Mouse (Mus musculus) liver (tissue): ENCODE measurements around the gene Chst11.

Experiments used
- DNase-seq: peaks from one replicate; pipeline ENCODE4 v3.0.0-alpha.2; 2020; ENCODE audit warnings: mixed read lengths

Chst11 gene

GRCm38 (mm10) chr10:83183634-83184479 is 198.6 kb downstream of the Chst11 start:
- DNase-seq = peak; percentile 22

GRCm38 (mm10) chr10:83184480-83185069 is 199.3 kb downstream of the Chst11 start:
- DNase-seq = no peak

- DNase-seq = no peak
Measured at GRCm38 (mm10) chr10:83185121-83185520, 199.8 kb downstream of the Chst11 start.

- DNase-seq = no peak
Measured at GRCm38 (mm10) chr10:83186167-83186566, 200.9 kb downstream of the Chst11 start.

- no peak for DNase-seq
Measured at GRCm38 (mm10) chr10:83186984-83187383, 201.7 kb downstream of the Chst11 start.

GRCm38 (mm10) chr10:83189071-83189470 is 203.8 kb downstream of the Chst11 start:
- DNase-seq = no peak

GRCm38 (mm10) chr10:83191476-83191875 is 206.2 kb downstream of the Chst11 start:
- no peak for DNase-seq

GRCm38 (mm10) chr10:83191982-83192381 is 206.7 kb downstream of the Chst11 start:
- DNase-seq = no peak

- peak; percentile 75 for DNase-seq
Measured at GRCm38 (mm10) chr10:83197690-83198336, 212.5 kb downstream of the Chst11 start.

GRCm38 (mm10) chr10:83198692-83199091 is 213.4 kb downstream of the Chst11 start:
- DNase-seq = no peak

- no peak for DNase-seq
Measured at GRCm38 (mm10) chr10:83199290-83199689, 214.0 kb downstream of the Chst11 start.

GRCm38 (mm10) chr10:83201525-83201924 is 216.2 kb downstream of the Chst11 start:
- DNase-seq = no peak

GRCm38 (mm10) chr10:83202906-83203702 is 217.8 kb downstream of the Chst11 start:
- DNase-seq = no peak

GRCm38 (mm10) chr10:83208436-83208835 is 223.1 kb downstream of the Chst11 start:
- DNase-seq = no peak

- no peak for DNase-seq
Measured at GRCm38 (mm10) chr10:83209388-83209787, 224.1 kb downstream of the Chst11 start.

- no peak for DNase-seq
Measured at GRCm38 (mm10) chr10:83210122-83210521, 224.8 kb downstream of the Chst11 start.

- no peak for DNase-seq
Measured at GRCm38 (mm10) chr10:83210968-83211583, 225.8 kb downstream of the Chst11 start.

GRCm38 (mm10) chr10:83212618-83213017 is 227.3 kb downstream of the Chst11 start:
- no peak for DNase-seq

GRCm38 (mm10) chr10:83215559-83215958 is 230.3 kb downstream of the Chst11 start:
- no peak for DNase-seq

GRCm38 (mm10) chr10:83217256-83217655 is 232.0 kb downstream of the Chst11 start:
- DNase-seq = no peak

- no peak for DNase-seq
Measured at GRCm38 (mm10) chr10:83218778-83219177, 233.5 kb downstream of the Chst11 start.

- peak; percentile 47 for DNase-seq
Measured at GRCm38 (mm10) chr10:83219729-83220128, 234.4 kb downstream of the Chst11 start.
